8 mouse cellular contexts compared by ENCODE assay signal in genomic region chr6:85334251-85334650, GRCm38 (mm10). TPM values are rescaled to one million over a fixed set of nuclear protein-coding genes. Genes with fewer than 3 reads are reported as not detected.
DNase-seq lines count a peak whose midpoint lies in the region; ATAC-seq and TF ChIP-seq lines count a peak whose summit lies in the region.

No protein-coding gene starts in this region.

- no peaks in the 10 kb centered on the region for H3K4me1 ChIP-seq in lung, embryonic 14.5 days (ENCODE audit: insufficient read depth)
- no peaks in the 10 kb centered on the region for H3K4me1 ChIP-seq in limb, embryonic 11.5 days (ENCODE audit: control insufficient read depth, insufficient read depth, low read length)
- H3K4me1 ChIP-seq in neural tube, embryonic 15.5 days = peaks cover 22% of the 10 kb centered on the region
- peaks cover 9% of the 10 kb centered on the region; the same call in 1 of the 2 replicates for H3K4me1 ChIP-seq in thymus, adult 2 months (replicated peaks; ENCODE audit: control insufficient read depth, insufficient read depth, low read length)

- H3K9me3 ChIP-seq in lung, embryonic 14.5 days (ENCODE audit: low read depth, low read length) = no peaks in the 10 kb centered on the region
- H3K9me3 ChIP-seq in limb, embryonic 11.5 days (ENCODE audit: control insufficient read depth, low read length) = no peaks in the 10 kb centered on the region
- no peaks in the 10 kb centered on the region for H3K9me3 ChIP-seq in neural tube, embryonic 15.5 days (replicated peaks)

- no peak for TF ChIP-seq POLR2A in thymus, adult 2 months (IDR thresholded peaks at IDR 0.05; ENCODE audit: control insufficient read depth, extremely low read depth, insufficient read depth, low read length, poor library complexity)

- DNase-seq in heart, adult 11 months = peak; percentile 91
- no peak for DNase-seq in heart, postnatal 14 days
- DNase-seq in lung, embryonic 14.5 days = no peak
- DNase-seq in lung, postnatal 25 days (ENCODE audit: low spot score) = no peak
- no peak for DNase-seq in limb, embryonic 11.5 days (ENCODE audit: low spot score)
- DNase-seq in thymus, adult 2 months = no peak
- no peak for DNase-seq in urinary bladder, adult 18-20 months (ENCODE audit: low spot score in 2 of 2)

- H3K36me3 ChIP-seq in lung, embryonic 14.5 days (ENCODE audit: insufficient read depth) = peaks cover 5% of the 10 kb centered on the region; the same call in 1 of the 2 replicates
- no peaks in the 10 kb centered on the region for H3K36me3 ChIP-seq in limb, embryonic 11.5 days (ENCODE audit: control insufficient read depth, insufficient read depth, low read length)
- H3K36me3 ChIP-seq in neural tube, embryonic 15.5 days = peaks cover 13% of the 10 kb centered on the region
- no peaks in the 10 kb centered on the region for H3K36me3 ChIP-seq in thymus, adult 2 months (ENCODE audit: control insufficient read depth, insufficient read depth, low read length)

- no peak overlapping the region; the same call in 1 of the 2 replicates for H3K9ac ChIP-seq in lung, embryonic 14.5 days
- no peak overlapping the region for H3K9ac ChIP-seq in limb, embryonic 11.5 days (ENCODE audit: low read length)
- H3K9ac ChIP-seq in neural tube, embryonic 15.5 days (replicated peaks) = no peak overlapping the region

- intact Hi-C loops in heart, postnatal 14 days (cut with DNase I) = loop anchor here (5.0 kb wide), 2 partner anchors 72 to 172 kb away; no protein-coding TSS in a partner anchor

- H3K27ac ChIP-seq in lung, embryonic 14.5 days (ENCODE audit: low read depth) = no peak overlapping the region
- no peak overlapping the region for H3K27ac ChIP-seq in limb, embryonic 11.5 days (replicated peaks; ENCODE audit: low read depth, low read length)
- peak overlapping the region; percentile 98 for H3K27ac ChIP-seq in neural tube, embryonic 15.5 days (replicated peaks)
- no peak overlapping the region for H3K27ac ChIP-seq in thymus, adult 2 months (ENCODE audit: control insufficient read depth, insufficient read depth, low read length)

- H3K27me3 ChIP-seq in lung, embryonic 14.5 days (ENCODE audit: insufficient read depth, low read length) = no peaks in the 10 kb centered on the region
- H3K27me3 ChIP-seq in limb, embryonic 11.5 days (ENCODE audit: control insufficient read depth, insufficient read depth, low read length) = peaks cover 7% of the 10 kb centered on the region
- H3K27me3 ChIP-seq in neural tube, embryonic 15.5 days (replicated peaks) = peaks cover 5% of the 10 kb centered on the region; the same call in 1 of the 2 replicates
- peaks cover 3% of the 10 kb centered on the region; the same call in 1 of the 2 replicates for H3K27me3 ChIP-seq in thymus, adult 2 months (ENCODE audit: control insufficient read depth, insufficient read depth, low read length)

- H3K4me3 ChIP-seq in lung, embryonic 14.5 days (ENCODE audit: low read depth, low read length) = no peak overlapping the region
- H3K4me3 ChIP-seq in limb, embryonic 11.5 days (ENCODE audit: low read depth, low read length) = peak overlapping the region; percentile 65; the same call in 1 of the 2 replicates
- peak overlapping the region; percentile 79; the same call in 1 of the 2 replicates for H3K4me3 ChIP-seq in neural tube, embryonic 15.5 days (replicated peaks)
- H3K4me3 ChIP-seq in thymus, adult 2 months (ENCODE audit: control insufficient read depth, insufficient read depth, low read length) = no peak overlapping the region

- no peak for ATAC-seq in lung, embryonic 14.5 days (ENCODE audit: insufficient read depth)
- no peak for ATAC-seq in limb, embryonic 11.5 days (ENCODE audit: insufficient number of reproducible peaks, low FRiP score, low TSS enrichment, low read depth)
- ATAC-seq in neural tube, embryonic 15.5 days (ENCODE audit: low FRiP score) = no peak

- H3K4me2 ChIP-seq in lung, embryonic 14.5 days = peak overlapping the region; percentile 98
- no peak overlapping the region; the same call in 1 of the 2 replicates for H3K4me2 ChIP-seq in limb, embryonic 11.5 days (ENCODE audit: low read depth, severe bottlenecking)
- H3K4me2 ChIP-seq in neural tube, embryonic 15.5 days = peak overlapping the region; percentile 98

- no peak for TF ChIP-seq CTCF in lung, embryonic 14.5 days (IDR thresholded peaks at IDR 0.05; ENCODE audit: low read depth)
- no peak for TF ChIP-seq CTCF in thymus, adult 2 months (IDR thresholded peaks at IDR 0.05; ENCODE audit: borderline replicate concordance, control insufficient read depth, extremely low read depth, insufficient read depth, low read length, poor library complexity)

RNA-seq across cellular contexts. Expression of gene Sfxn5, which starts 1.0 kb away (rescaled TPM):
- 1 to 10 TPM; 3.9 to 5.7 TPM for total RNA-seq in heart, postnatal 14 days (2021)
- polyA plus RNA-seq in lung, embryonic 14.5 days (2014; fragmentation: Nextera tagmentation; extraction: Ambion mirVana) = 5.9 and 8.3 TPM in 2 replicates
- 4.8 and 6.7 TPM in 2 replicates for polyA plus RNA-seq in limb, embryonic 11.5 days (2014; fragmentation: Nextera tagmentation; extraction: Ambion mirVana)
- polyA plus RNA-seq in neural tube, embryonic 15.5 days (2015; fragmentation: Nextera tagmentation; extraction: Ambion mirVana) = 38.4 and 39.3 TPM in 2 replicates
- 3.7 and 5.9 TPM in 2 replicates for polyA plus RNA-seq in thymus, adult 2 months (2012; rRNA removed)

RNA-seq across cellular contexts. Expression of gene Rab11fip5, which starts 40.2 kb away (rescaled TPM):
- total RNA-seq in heart, postnatal 14 days (2021) = 10 to 100 TPM; 53.9 to 54.0 TPM
- polyA plus RNA-seq in lung, embryonic 14.5 days (2014; fragmentation: Nextera tagmentation; extraction: Ambion mirVana) = 10.1 and 10.6 TPM in 2 replicates
- polyA plus RNA-seq in limb, embryonic 11.5 days (2014; fragmentation: Nextera tagmentation; extraction: Ambion mirVana) = 3.1 and 3.4 TPM in 2 replicates
- 22.5 and 24.3 TPM in 2 replicates for polyA plus RNA-seq in neural tube, embryonic 15.5 days (2015; fragmentation: Nextera tagmentation; extraction: Ambion mirVana)
- 10.2 and 13.5 TPM in 2 replicates for polyA plus RNA-seq in thymus, adult 2 months (2012; rRNA removed)

Comparison
In these comparisons a context has a peak if more than half of its experiments do, and no peak if none do; other contexts are left out.
1. H3K4me3 ChIP-seq: peak in limb, embryonic 11.5 days (single experiment) and neural tube, embryonic 15.5 days (single experiment); none in lung, embryonic 14.5 days (single experiment) and thymus, adult 2 months (single experiment).